Mouse (Mus musculus) 416B (cell line): ENCODE measurements around the gene Cpsf4l.

Source experiments
- DNase-seq: peaks from one replicate; pipeline ENCODE4 v3.0.0; 2011; ENCODE audit warnings: low read depth

The Cpsf4l gene

GRCm38 (mm10) chr11:113735151-113735550 lies 25.3 kb upstream of the Cpsf4l start:
- DNase-seq: no peak

- peak; percentile 86 for DNase-seq
These were observed 24.0 kb upstream of the Cpsf4l start for GRCm38 (mm10) chr11:113733631-113734364.

GRCm38 (mm10) chr11:113731945-113732612 lies 22.3 kb upstream of the Cpsf4l start:
- peak; percentile 17 for DNase-seq

DNA sequence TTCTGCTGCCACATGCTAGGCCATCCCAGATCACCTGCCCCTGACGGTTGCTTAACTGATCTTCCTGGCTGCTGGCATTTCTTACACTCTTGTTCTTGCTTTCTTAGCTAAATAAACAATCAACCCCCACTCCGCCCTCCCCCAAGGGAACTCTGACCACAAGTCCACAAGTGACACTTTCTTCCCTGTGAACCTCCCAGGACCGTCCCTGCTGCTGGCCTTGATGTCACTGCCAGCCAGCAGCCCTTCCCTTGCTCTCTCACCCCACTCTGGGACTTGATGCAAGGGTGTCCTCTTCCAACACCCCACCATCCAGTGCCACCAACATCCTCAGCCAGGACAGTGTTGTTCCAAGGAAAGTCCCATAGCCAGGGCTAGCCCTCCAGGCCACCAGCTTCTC lies 21.1 kb upstream of the Cpsf4l start:
- DNase-seq: no peak

GRCm38 (mm10) chr11:113729917-113730316 lies 20.1 kb upstream of the Cpsf4l start:
- peak; percentile 49 for DNase-seq

GRCm38 (mm10) chr11:113729239-113729638 lies 19.4 kb upstream of the Cpsf4l start:
- DNase-seq: no peak

DNA sequence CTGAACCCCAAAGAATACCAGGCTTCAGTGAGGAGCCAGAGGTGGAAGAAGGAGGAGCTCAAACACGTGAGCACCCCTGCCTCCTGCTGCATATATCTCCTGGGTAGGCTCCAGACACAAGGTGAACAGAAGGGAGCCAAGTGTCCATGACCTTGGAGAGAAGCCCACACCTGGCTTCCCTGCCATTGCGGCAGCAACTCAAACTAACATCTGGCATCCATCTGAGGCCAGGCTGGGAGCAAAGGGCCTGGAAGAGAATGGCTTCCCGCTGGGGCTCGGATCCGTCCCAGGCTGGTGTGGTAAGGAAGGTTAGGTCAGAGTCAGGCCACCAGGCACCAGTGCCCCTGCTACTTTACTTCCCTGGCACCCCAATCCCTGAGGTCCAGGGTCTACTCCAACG lies 18.2 kb upstream of the Cpsf4l start:
- DNase-seq: no peak

- DNase-seq: no peak
These were observed 17.4 kb upstream of the Cpsf4l start for GRCm38 (mm10) chr11:113726994-113727888.

- DNase-seq: no peak
These were observed 15.6 kb upstream of the Cpsf4l start for GRCm38 (mm10) chr11:113725235-113726048.

DNA sequence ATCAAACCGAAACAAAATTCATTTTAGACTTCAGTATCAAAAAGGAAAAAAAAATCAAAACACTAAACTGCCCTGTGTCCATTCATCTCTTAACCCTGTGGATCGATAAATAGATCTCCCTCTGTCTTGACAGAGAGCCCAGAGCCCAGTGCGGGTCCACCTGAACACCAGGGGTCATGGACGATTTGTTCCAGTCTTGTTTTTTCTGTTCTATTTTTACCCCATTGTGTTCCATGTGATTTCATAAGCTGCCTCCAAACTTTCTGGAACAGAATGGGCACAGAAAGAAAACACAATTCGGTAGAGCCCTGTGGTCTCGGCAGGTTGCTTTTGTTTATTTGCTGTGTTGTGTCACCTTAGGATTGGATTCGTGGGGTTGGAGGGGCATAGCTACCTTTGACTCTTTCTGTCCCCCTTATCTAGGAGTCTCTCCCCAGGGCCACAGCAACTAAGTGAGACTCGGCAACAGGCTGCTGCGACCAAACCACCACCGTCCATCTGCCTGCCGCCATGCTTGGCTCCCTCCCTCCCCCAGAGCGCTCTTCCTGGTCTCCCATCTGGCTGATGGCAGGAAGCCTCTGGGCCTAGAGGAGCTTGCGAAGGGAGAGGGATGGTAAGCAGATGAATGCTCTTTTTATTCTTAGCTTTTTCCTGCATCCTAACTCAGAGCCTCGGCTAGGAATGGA lies 12.7 kb upstream of the Cpsf4l start:
- DNase-seq: no peak

DNA sequence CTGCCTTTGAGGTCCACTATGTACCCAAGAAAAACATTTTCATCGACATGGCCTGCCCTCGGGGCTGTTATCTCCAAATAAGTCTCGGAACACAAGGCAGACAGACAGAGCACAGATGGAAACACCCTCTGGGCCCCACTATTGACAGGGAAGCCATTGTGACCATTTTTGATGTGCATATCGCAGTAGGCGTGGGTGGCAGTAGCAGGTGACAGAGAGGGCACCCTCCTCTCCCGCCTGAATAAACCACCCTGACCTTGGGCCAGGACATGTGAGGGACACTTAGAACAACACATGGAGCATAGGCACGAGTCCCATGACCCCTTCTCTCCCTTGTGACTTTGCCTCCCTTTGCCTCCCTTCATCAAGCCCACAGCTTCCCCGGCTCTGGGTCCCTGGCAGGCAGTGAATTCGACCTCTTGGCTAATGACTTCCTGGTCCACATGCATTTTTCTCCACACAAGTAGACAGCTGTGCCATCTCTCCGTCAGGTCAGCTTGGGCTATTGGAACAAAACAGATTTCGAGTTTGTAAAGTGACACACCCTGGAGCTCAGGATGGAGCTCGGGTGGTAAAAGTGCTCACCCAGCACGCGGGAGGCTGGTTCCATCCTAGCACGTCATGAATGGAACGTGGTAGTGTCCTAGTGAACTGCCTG lies 8.1 kb upstream of the Cpsf4l start:
- DNase-seq: no peak

- no peak for DNase-seq
These were observed 6.3 kb upstream of the Cpsf4l start for GRCm38 (mm10) chr11:113716132-113716531.

DNA sequence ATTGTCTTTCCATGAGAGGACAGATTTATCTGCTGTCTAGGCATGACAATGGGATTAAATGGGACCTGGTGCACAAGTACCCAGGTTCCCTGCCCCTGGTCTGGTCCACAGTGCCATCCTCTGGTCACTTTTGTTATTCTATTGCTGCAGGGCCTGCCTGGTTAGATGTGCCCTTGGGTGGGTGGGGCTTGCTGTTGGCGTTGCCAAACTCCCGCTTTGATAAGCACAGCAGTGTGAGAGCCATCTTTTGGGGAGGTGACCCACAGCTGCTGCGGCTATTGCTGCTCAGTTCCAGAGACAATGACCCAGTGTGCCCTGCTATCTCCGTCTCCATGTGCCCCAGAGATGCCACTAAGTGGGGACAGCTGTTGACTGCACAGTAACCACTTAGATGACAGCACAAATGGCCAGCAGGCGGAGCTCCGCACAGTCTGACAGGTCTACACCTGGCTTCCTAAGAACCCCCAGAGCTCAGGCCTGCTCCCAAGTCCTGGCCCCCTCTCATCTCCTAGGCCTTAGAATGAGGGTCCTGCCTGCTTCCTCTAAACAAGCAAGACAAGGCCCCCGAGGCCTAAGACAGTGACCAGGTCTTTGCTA lies 5.4 kb upstream of the Cpsf4l start:
- peak; percentile 67 for DNase-seq

DNA sequence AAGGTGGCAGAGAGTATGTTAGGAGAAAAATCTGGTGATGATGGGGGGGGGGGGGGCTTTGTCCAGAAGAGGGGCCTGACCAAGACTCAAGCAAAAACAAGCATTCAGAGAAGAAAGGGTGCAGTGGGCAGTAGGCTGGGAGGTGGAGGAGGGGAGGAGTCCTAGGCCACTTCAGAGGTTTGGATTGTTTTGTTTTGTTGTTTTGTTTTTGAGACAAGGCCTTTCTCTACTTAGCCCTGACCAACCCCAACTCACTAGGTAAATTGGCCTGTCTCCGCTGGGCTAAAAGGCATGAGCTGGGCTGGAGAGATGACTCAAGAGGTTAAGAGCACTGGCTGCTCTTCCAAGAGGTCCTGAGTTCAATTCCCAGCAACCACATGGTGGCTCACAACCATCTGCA lies 1.2 kb upstream of the Cpsf4l start:
- DNase-seq: no peak

GRCm38 (mm10) chr11:113710257-113710777 lies 500 bp upstream of the Cpsf4l start:
- DNase-seq: no peak

- no peak for DNase-seq
These were observed 545 bp downstream of the Cpsf4l start for GRCm38 (mm10) chr11:113709272-113709671.

DNA sequence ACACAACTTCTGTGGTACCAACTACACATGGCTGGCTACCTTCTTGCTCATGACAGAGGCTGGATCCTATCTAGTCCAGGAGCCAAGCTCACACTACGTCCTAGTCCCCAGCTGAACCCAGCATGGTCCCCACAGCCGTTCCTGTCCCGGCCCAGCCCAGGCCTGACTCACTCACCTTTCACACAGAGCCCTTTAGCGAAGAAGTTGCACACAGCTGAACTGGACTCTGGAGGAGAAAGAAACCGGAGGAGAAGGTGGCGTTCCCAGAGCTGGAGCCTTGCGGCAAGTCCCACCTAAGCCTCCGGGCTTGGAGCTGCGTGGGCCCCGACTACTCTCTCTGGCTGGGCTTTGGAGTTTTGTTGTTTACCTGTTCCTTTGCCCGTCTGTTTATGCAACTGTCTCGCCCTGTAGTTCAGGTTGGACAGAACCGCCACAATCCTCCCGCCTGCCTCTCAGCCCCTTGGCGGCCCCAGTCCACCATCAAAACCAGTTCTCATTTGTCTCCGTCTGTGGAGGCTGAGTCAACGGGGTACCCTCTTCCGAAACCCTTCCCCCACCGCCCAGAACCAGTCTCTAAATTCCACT lies 1.1 kb downstream of the Cpsf4l start:
- no peak for DNase-seq

- no peak for DNase-seq
These were observed 3.7 kb downstream of the Cpsf4l start for GRCm38 (mm10) chr11:113705966-113706652.

- peak; percentile 71 for DNase-seq
These were observed 6.1 kb downstream of the Cpsf4l start for GRCm38 (mm10) chr11:113703758-113704157.
